Mouse (Mus musculus) liver, adult 2 months (tissue): ENCODE results near the gene Endou.

Experiments
- CTCF ChIP-seq: fragments of 200-500 bp; IDR thresholded peaks from 2 replicates; pipeline ENCODE4 v1.5.1; 2011; ENCODE audit warnings: low read depth, low read length, control low read depth
- POLR2A ChIP-seq: fragments of 200-500 bp; IDR thresholded peaks from 2 replicates; pipeline ENCODE4 v1.6.1; 2011; ENCODE audit warnings: low read length, control low read depth; ENCODE audit not compliant: insufficient read depth; ENCODE audit errors: extremely low read depth

GRCm38 (mm10) chr15:97778311-97779098 lies 47.4 kb upstream of the Endou start, which contains the start of gene Slc48a1:
- TF ChIP-seq POLR2A (no peak), CTCF (no peak)
